Mouse (Mus musculus) urinary bladder, postnatal 36 days (tissue): ENCODE measurements around the gene Tbc1d22a.

Experiments used
- DNase-seq, 2 experiments: peaks; one replicate each; pipeline ENCODE4 v3.0.0; 2022; ENCODE audit warnings: low spot score in 2 of 2, mixed read lengths in 1 of 2

Gene Tbc1d22a

DNA sequence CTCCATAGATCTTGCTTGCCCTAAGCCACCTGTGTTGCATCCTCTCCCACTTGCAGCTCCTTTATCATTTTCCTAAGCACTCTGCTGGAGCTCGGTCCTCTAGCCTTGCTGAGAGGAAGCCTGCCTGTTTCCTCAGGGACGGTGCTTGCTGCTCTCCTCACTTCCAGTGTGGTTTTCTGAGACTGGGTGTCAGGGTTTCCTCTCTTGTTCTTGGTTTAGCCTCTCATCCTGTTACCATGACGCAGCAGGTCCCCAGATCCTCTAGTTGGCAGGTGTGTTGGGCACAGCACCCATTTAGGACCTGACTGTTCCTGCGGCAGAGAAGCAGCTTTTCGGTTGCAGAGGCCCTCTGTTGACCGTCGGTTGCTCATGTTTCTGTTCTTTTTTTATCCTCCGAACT, 172.1 kb downstream of the Tbc1d22a start:
- DNase-seq = no peak

DNA sequence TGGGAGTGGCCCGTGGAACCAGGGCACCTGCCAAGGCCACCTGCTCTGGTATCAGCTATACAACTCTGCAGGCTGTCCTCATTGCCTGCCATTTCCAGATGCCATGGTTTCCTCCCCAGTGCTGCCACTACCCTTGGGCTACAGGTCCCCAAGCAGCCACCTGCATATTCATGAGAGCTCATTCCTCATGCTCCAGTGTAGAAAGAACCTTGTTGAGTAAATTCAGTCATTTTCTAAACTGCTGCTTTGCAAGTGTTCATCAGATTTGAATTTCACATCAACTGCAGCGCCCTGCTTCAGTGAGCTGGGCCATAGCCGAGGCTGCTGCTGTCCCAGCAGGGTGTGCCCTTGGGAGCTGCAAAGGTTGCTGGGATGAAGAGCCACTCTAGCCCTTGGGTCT, 174.3 kb downstream of the Tbc1d22a start:
- no peak for DNase-seq

GRCm38 (mm10) chr15:86404866-86405265, 190.6 kb downstream of the Tbc1d22a start:
- DNase-seq = no peak

GRCm38 (mm10) chr15:86405527-86405926, 191.3 kb downstream of the Tbc1d22a start:
- DNase-seq = peak; percentile 30 to 60

DNA sequence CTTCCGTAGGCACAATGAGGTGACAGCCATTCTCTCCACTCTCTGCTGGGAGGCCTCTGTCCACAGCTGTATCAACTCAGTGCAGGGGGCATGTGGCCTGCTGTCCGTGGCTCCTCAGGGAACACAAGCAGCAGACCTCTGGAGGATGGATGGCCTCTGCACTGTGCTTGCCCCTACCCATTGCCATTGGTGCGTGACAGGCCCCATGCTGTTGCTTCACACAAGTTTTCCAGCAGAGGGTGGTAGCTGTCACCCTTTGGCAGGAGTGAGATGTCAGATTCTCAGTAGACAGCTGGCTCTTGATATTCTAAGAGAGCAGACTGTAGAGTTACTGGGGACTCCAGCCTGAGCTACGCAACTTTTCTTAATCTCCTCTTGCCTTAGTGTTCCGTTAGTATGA, 195.1 kb downstream of the Tbc1d22a start:
- DNase-seq = no peak

DNA sequence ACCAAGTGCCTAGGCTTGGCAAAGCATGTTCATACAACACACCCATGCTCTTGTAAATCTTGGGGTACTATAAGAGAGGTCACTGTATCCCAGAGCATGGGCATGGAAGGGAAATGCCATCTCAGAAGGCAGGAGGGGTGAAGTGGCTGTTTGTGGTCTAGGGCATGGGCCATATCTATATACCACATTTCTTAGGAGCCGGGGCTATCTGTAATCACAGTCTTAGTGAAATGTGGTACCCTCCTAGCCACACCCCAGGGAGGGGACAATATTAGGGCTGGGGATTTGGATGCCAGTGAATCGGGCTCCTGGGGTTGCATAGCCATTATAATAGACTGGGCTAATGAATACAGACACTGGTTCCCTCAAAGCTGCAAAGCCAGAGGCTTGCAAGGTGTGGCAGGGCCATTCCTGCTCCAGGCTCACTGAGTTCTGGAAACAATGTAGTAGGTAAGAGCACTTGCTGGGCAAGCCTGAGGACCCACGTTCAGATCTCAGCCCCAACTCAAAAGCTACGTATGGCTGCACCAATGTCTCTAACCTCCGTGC, 197.3 kb downstream of the Tbc1d22a start:
- no peak for DNase-seq

DNA sequence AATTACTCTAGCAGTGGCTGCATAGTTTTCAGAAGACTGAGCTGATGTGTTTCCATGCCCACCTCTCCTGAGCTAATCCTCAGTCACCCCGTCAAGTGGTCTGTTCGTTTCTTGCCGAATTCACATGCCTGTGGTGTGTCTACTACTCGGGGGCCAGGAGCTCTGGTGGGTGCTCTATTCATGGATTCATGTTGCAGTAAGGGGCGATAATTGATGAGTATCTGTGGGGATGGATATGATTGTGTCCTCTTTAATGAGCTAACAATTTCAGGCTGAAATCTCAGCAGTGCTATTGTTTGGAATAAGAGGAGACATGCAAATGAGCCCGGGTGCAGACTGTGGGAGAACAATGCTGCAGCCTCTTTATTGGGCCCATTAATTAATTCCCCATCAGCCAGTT, 201.7 kb downstream of the Tbc1d22a start:
- no peak for DNase-seq

- no peak for DNase-seq
These were observed 204.2 kb downstream of the Tbc1d22a start for GRCm38 (mm10) chr15:86418436-86418835.

DNA sequence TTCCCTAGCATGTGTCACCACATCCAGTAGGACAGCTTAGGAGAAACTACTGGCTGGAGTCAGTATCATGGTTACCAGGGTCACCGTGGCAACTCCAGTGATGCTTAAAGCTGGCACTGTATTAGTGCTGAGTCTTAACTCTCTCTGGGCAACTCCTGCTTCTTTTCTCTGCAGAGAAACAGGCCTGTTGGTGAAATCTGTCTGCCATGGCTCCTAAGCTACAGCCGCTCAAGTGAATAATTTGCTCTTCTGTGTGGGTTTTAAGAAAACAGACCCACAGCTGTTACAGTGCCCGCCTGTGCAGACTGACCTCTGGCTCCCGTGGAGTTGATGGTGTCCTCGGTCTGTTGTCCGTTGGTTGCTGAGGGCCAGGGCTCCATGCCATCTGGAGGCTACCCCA, 205.4 kb downstream of the Tbc1d22a start:
- DNase-seq = no peak

- DNase-seq = no peak
These were observed 208.6 kb downstream of the Tbc1d22a start for GRCm38 (mm10) chr15:86422858-86423257.

- no peak for DNase-seq
These were observed 209.6 kb downstream of the Tbc1d22a start for GRCm38 (mm10) chr15:86423884-86424283.

- no peak for DNase-seq
These were observed 210.7 kb downstream of the Tbc1d22a start for GRCm38 (mm10) chr15:86424971-86425370.

- no peak for DNase-seq
These were observed 212.2 kb downstream of the Tbc1d22a start for GRCm38 (mm10) chr15:86426364-86427000.

DNA sequence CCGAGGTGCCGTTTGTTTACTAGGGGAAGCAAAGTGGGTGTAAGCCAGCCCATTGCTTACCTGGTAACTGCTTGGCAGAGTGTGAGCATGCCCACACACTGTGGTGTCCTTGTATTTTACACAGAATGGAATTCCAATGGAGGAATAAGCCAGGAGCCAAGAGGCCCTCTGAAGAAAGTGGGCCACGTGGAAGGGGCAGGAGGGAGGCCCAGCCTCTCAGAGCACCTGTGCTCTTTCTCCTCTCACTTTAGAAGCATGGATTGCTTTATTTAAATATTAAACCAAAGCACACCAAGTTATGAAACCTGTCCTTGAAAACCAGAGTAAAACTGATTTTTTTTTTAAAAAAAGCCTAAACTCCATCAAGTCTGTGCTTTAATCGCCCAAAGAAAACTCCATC, 213.2 kb downstream of the Tbc1d22a start:
- DNase-seq = no peak

DNA sequence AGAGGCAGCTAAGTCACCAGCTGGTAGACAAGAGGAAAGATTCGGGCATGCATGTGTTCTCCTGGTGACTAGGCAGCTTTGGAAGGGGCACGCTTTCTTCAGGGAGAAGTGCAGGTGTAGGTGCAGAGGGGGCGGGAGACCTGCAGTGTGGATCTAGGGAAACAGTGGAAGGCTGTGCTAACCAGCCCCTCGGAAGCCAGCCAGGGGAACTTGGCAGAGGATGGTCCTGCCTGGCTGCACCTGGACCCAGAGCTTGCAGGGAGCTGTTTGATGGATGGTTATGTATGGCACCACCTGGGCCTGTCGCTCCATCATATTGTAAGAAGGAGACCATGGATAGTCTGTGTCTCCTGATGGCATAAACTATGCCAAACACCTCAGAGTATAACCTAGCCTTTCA, 214.2 kb downstream of the Tbc1d22a start:
- DNase-seq = no peak

DNA sequence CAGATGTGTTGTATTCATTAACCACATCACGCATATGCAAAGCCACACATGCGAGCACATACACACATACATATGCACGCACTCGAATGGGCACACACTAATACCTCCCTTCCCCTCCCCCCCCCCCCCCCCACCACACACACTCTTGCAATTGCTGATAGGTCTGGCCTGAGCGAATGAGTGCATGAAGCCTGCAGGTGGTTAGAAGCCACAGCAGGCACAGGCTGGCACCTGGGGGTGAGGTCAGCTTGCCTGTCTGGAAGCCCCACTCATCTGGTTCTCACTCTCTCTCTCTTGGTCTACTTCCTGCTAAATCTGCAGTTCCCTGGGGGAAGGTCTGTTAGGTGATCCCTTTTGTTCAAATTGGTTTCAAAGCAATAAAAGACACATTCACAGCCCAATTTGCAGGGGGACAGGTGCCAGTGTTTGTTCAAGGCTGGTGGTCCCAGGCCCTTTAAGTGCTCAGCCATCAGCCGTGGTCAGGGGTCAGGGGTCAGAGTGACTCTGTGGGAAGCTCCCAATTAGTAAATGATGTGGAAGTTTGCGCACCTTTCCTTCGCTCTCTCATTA, 215.6 kb downstream of the Tbc1d22a start:
- no peak for DNase-seq

- DNase-seq = no peak
These were observed 217.4 kb downstream of the Tbc1d22a start for GRCm38 (mm10) chr15:86431539-86432080.

DNA sequence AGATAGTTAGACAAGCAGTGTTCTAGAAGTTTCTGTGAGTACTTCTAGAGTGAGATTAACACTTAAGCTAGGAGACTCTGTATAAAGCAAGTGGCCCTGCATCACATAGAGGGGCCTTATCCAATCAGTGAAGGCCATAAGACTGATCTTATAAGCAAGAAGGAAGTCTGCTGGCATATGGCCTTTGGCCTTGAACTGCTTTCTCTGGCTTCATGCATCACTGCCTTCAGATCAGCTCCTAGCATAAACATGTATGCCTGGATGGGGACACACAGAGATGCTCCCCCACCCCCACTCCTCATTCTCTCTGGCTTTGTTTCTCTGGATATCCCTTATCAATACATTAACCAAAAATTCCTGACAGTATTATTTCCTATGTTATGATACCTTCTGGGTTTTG, 218.5 kb downstream of the Tbc1d22a start:
- DNase-seq = no peak

DNA sequence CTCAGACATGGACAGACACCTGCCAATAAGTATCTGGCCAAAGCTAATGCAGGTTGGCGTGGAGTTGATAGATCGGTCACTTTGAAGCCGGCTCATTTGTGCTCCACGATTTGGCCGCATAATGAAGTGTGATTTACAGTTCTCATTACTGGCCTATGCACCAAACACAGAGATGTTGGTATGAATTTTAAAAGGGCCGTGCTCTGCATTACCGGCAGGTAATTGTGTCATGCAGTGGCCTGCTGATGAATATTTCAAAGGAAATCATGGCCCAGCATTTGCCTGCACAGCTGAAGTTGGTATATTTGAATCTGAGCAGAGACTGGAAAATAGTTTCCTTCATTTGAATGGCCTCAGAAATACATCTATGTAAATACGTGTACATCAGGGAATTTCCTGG, 219.1 kb downstream of the Tbc1d22a start:
- DNase-seq = no peak

GRCm38 (mm10) chr15:86434241-86434640, 220.0 kb downstream of the Tbc1d22a start:
- DNase-seq = no peak

GRCm38 (mm10) chr15:86437346-86437745, 223.1 kb downstream of the Tbc1d22a start:
- no peak for DNase-seq

- no peak for DNase-seq
These were observed 224.9 kb downstream of the Tbc1d22a start for GRCm38 (mm10) chr15:86439015-86439796.
